Mouse (Mus musculus): ENCODE measurements around the gene Krtap24-1. TPM values are rescaled to one million over a fixed set of nuclear protein-coding genes. Genes with fewer than 3 reads are reported as not detected.
A peak's percentile ranks its signal among the peaks of the same experiment; 100 is the strongest.

Gene Krtap24-1
- polyA plus RNA-seq (2014; fragmentation: Nextera tagmentation; extraction: Ambion mirVana), result not detected in 2 replicates

DNA sequence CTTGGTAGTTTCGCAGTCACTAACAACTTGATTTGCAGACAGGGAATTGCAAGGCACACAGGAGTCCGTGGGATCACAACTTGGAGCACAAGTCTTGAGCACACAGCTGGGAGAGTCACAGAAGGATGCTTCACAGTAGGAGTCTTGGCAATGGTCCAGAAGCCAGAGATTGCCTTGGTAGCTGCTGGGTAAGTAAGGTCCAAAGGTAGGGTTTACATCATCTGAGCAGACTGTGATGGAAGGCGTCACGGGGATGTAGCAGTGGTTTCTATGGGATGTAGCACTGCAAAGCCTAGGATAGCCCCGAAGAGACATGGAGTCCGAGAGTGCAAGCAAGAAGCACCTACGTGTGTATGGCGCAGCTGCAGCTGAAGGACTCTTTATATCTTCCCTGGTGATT lies at the start of gene Krtap24-1:
TSS of gene Krtap24-1 (minus strand) at position 358 of the 400 bp plus-strand sequence.
- H3K4me3 ChIP-seq (ENCODE audit: low read depth, low read length), result no peak within 1 kb of the TSS
- H3K9ac ChIP-seq (replicated peaks; ENCODE audit: low read depth, low read length), result no peak within 1 kb of the TSS
- H3K27ac ChIP-seq (ENCODE audit: low read depth, low read length), result no peak within 1 kb of the TSS
- H3K4me1 ChIP-seq (ENCODE audit: control insufficient read depth, insufficient read depth, low read length), result no peaks in the 10 kb centered on the region
- 87% methylated on average over 8 of the region's 8 CpGs for WGBS
- H3K9me3 ChIP-seq (ENCODE audit: control insufficient read depth, low read length), result no peaks in the 10 kb centered on the region
- H3K4me2 ChIP-seq (ENCODE audit: low read depth, low read length), result no peak within 1 kb of the TSS
- no peak for ATAC-seq (ENCODE audit: low read depth)
- no peaks in the 10 kb centered on the region for H3K36me3 ChIP-seq (ENCODE audit: control insufficient read depth, insufficient read depth, low read length)
- no peaks in the 10 kb centered on the region for H3K27me3 ChIP-seq (ENCODE audit: control insufficient read depth, insufficient read depth, low read length)

DNA sequence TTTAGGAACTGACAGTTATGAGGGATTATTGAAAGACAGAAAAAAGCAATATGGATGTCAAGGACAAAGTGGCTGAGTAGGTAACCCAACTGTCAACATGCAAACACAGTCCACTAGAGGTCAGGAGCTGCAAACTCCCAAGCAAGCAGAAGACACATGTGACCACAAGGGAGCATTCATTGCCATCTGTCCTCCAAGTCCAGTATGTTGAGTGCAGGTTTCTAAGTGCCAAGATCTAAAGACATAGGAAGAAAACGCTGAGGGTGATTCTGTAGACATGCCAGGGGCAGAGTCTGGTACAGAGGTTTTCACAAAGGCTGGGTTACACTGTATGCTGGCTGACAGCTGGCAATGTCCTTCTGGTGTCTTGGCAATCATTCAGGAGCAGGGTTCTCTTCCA lies 45.3 kb upstream of the Krtap24-1 start:
- H3K9me3 ChIP-seq (ENCODE audit: control insufficient read depth, low read length), result no peaks in the 10 kb centered on the region

DNA sequence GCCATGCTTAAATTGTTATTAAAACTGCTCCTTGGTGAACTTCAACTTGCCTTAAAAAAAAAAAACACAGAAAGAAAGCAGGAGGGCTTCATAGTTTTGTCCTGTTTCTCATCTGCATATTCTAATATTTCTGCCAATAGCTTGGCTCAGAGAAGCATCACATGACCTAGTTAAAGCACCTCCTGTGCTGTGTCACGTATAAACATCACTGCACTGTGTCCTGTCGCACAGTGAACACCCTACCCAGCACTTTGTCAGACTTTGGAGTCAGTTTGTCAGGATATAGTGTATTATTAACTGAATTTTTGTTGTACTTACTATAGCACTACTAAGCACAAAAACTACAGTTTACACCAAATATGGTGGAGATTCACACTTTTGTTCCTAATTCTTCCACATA lies 39.9 kb upstream of the Krtap24-1 start:
- Histone ChIP-seq H3K4me3 (ENCODE audit: low read depth, low read length) (no peak overlapping the region), H3K36me3 (ENCODE audit: control insufficient read depth, insufficient read depth, low read length) (no peaks in the 10 kb centered on the region), H3K9ac (replicated peaks; ENCODE audit: low read depth, low read length) (no peak overlapping the region), H3K27ac (ENCODE audit: low read depth, low read length) (no peak overlapping the region), H3K27me3 (ENCODE audit: control insufficient read depth, insufficient read depth, low read length) (no peaks in the 10 kb centered on the region), H3K9me3 (ENCODE audit: control insufficient read depth, low read length) (no peaks in the 10 kb centered on the region), H3K4me1 (ENCODE audit: control insufficient read depth, insufficient read depth, low read length) (no peaks in the 10 kb centered on the region), H3K4me2 (ENCODE audit: low read depth, low read length) (no peak overlapping the region)
- ATAC-seq (ENCODE audit: low read depth), result no peak
- WGBS, result 67% methylated on average over 2 of the region's 2 CpGs

More for the DNA sequence above, 45.3 kb upstream of the Krtap24-1 start:
- no peaks in the 10 kb centered on the region for H3K36me3 ChIP-seq (ENCODE audit: control insufficient read depth, insufficient read depth, low read length)
- no peaks in the 10 kb centered on the region for H3K4me1 ChIP-seq (ENCODE audit: control insufficient read depth, insufficient read depth, low read length)
- H3K4me3 ChIP-seq (ENCODE audit: low read depth, low read length), result no peak overlapping the region
- no peak overlapping the region for H3K4me2 ChIP-seq (ENCODE audit: low read depth, low read length)
- H3K9ac ChIP-seq (replicated peaks; ENCODE audit: low read depth, low read length), result no peak overlapping the region
- peak; percentile 34; the same call in 1 of the 2 replicates for ATAC-seq (ENCODE audit: low read depth)
- no peak overlapping the region for H3K27ac ChIP-seq (ENCODE audit: low read depth, low read length)
- WGBS, result 57% methylated on average over 1 of the region's 1 CpGs
- no peaks in the 10 kb centered on the region for H3K27me3 ChIP-seq (ENCODE audit: control insufficient read depth, insufficient read depth, low read length)

DNA sequence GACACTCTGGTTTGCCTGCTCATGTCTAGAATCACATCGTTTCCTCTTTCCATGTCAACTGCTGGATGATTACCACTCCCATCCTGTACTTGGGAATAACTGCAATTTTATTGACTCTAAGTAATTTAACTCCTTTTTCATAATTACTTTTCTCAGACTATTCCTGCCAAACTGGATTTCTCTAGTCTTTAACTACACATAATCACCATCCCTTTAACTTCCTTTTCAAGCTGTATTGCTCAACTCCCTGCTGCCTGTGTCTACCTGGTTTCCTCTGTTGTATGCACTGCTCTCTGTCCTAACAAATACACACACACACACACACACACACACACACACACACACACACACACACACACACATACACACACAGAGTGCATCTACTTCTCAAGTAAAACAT lies 39.0 kb upstream of the Krtap24-1 start:
- no peak overlapping the region for H3K9ac ChIP-seq (replicated peaks; ENCODE audit: low read depth, low read length)
- 84% methylated on average over 1 of the region's 1 CpGs for WGBS
- no peak for ATAC-seq (ENCODE audit: low read depth)

DNA sequence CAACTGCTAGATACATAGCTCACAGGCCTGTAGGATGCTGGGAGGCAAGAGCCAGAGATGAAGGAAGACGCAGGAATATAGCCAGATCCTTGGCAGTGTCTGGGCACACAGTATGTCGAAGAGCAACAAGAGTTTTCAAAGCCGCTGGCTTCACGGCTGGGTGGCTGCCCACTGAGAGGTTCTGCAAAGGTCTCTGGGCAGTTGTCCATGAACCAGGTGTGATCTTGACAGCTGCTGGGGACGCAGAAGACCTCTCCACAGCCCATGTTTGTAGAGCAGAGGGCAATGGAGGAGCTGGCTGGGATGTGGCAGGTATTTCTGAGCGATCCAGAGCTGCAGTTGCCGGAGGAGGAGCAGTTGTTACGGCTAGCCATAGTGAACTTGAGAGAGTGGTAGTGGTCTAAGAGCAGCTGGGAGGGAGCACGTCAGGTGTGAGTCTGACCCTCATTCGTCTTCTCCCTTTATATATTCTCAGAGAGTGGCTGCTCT lies 35.3 kb upstream of the Krtap24-1 start, which contains the start of gene Krtap26-1:
TSS of gene Krtap26-1 (minus strand) at position 439 of the 489 bp plus-strand sequence.
- no peaks in the 10 kb centered on the region for H3K9me3 ChIP-seq (ENCODE audit: control insufficient read depth, low read length)
- no peaks in the 10 kb centered on the region for H3K27me3 ChIP-seq (ENCODE audit: control insufficient read depth, insufficient read depth, low read length)
- no peaks in the 10 kb centered on the region for H3K36me3 ChIP-seq (ENCODE audit: control insufficient read depth, insufficient read depth, low read length)
- WGBS, result 82% methylated on average over 10 of the region's 10 CpGs
- ATAC-seq (ENCODE audit: low read depth), result no peak
- H3K9ac ChIP-seq (replicated peaks; ENCODE audit: low read depth, low read length), result no peak within 1 kb of the TSS
- H3K4me1 ChIP-seq (ENCODE audit: control insufficient read depth, insufficient read depth, low read length), result no peaks in the 10 kb centered on the region
- no peak within 1 kb of the TSS for H3K4me2 ChIP-seq (ENCODE audit: low read depth, low read length)
- H3K27ac ChIP-seq (ENCODE audit: low read depth, low read length), result no peak within 1 kb of the TSS
- no peak within 1 kb of the TSS for H3K4me3 ChIP-seq (ENCODE audit: low read depth, low read length)

More for the DNA sequence above, 39.0 kb upstream of the Krtap24-1 start:
- Histone ChIP-seq H3K27ac (ENCODE audit: low read depth, low read length) (no peak overlapping the region), H3K4me3 (ENCODE audit: low read depth, low read length) (no peak overlapping the region), H3K27me3 (ENCODE audit: control insufficient read depth, insufficient read depth, low read length) (no peaks in the 10 kb centered on the region), H3K4me2 (ENCODE audit: low read depth, low read length) (no peak overlapping the region), H3K9me3 (ENCODE audit: control insufficient read depth, low read length) (no peaks in the 10 kb centered on the region), H3K4me1 (ENCODE audit: control insufficient read depth, insufficient read depth, low read length) (no peaks in the 10 kb centered on the region), H3K36me3 (ENCODE audit: control insufficient read depth, insufficient read depth, low read length) (no peaks in the 10 kb centered on the region)

DNA sequence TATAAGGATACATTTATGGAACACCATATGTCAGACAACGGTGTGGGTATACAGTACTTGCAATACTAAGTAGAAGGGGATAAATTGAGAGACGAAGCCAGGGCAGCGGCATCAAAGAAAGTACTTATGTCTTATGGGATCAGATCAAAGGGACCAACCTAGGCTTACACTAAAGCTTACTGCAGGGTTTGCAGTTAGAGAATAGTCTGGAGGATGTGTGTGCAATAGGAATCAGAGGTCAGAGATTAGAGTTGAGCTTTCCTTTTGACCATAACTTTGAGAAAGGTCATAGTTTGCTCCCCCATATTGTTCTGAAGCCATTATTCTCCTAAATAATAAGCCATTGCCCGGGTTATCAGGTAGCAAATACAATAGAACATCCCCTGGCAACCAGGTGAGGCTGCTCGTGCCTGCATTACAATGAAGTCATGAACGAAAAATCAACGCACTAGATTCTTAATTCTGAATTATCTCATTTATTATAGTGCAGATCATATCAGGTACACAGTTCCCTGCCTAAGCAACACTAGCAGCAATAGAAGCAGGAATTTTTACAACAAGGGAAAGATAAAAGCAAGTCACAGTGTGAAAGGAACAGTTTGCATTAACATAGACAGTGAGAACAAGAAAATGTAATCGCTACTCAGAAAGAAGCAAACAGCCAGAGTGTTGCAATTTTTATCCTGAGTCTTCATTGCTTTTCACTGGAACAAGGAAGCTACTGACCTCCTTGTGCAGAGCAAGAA lies 34.5 kb upstream of the Krtap24-1 start:
- Histone ChIP-seq H3K4me2 (ENCODE audit: low read depth, low read length) (no peak overlapping the region), H3K9ac (replicated peaks; ENCODE audit: low read depth, low read length) (no peak overlapping the region), H3K27ac (ENCODE audit: low read depth, low read length) (no peak overlapping the region), H3K4me1 (ENCODE audit: control insufficient read depth, insufficient read depth, low read length) (no peaks in the 10 kb centered on the region), H3K9me3 (ENCODE audit: control insufficient read depth, low read length) (no peaks in the 10 kb centered on the region), H3K4me3 (ENCODE audit: low read depth, low read length) (no peak overlapping the region), H3K27me3 (ENCODE audit: control insufficient read depth, insufficient read depth, low read length) (no peaks in the 10 kb centered on the region), H3K36me3 (ENCODE audit: control insufficient read depth, insufficient read depth, low read length) (no peaks in the 10 kb centered on the region)
- ATAC-seq (ENCODE audit: low read depth), result no peak
- WGBS, result 84% methylated on average over 8 of the region's 8 CpGs

DNA sequence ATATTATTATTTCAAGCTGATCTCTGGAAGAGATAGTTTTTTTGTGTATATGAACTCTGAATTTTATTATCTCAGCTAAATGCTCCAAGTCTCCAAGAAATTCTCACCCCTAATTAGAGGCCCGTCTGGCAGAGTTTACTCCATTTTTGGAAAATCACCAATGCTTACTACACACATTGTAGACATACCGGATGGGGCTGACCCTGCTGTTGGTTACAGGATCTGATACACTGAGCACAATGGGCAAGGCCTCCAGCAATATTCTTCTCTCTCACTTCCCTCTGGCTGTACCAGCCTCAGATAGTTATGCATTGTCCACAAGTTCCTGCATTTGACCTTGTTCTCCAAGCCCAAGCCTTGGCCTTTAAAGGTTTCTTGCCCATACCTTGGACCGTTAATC lies 28.0 kb upstream of the Krtap24-1 start:
- H3K4me2 ChIP-seq (ENCODE audit: low read depth, low read length), result no peak overlapping the region
- H3K36me3 ChIP-seq (ENCODE audit: control insufficient read depth, insufficient read depth, low read length), result no peaks in the 10 kb centered on the region
- no peak overlapping the region for H3K27ac ChIP-seq (ENCODE audit: low read depth, low read length)
- WGBS, result 91% methylated on average over 3 of the region's 3 CpGs
- no peaks in the 10 kb centered on the region for H3K9me3 ChIP-seq (ENCODE audit: control insufficient read depth, low read length)
- H3K4me3 ChIP-seq (ENCODE audit: low read depth, low read length), result no peak overlapping the region
- H3K27me3 ChIP-seq (ENCODE audit: control insufficient read depth, insufficient read depth, low read length), result no peaks in the 10 kb centered on the region
- H3K9ac ChIP-seq (replicated peaks; ENCODE audit: low read depth, low read length), result no peak overlapping the region
- no peaks in the 10 kb centered on the region for H3K4me1 ChIP-seq (ENCODE audit: control insufficient read depth, insufficient read depth, low read length)
- no peak for ATAC-seq (ENCODE audit: low read depth)

DNA sequence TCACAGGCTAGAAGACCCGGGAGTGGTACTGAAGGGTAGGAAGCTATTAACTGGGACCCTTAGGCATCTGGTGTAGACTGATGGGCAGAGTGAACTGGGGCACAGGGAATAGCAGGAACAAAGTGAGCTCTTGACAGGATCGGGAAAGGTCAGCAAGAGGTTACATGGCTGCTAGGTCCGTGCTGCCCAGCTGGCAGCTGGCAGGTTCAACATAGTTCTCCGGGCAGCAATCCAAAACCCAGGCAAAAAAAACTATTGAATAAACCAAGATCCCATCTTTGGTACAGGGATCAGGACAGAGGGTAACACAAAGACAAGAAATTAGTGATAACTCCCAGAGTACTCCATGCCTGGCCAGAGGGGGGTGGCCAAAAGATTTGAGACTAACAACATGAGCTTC lies 23.1 kb upstream of the Krtap24-1 start:
- Histone ChIP-seq H3K4me2 (ENCODE audit: low read depth, low read length) (no peak overlapping the region), H3K4me1 (ENCODE audit: control insufficient read depth, insufficient read depth, low read length) (no peaks in the 10 kb centered on the region), H3K4me3 (ENCODE audit: low read depth, low read length) (no peak overlapping the region), H3K36me3 (ENCODE audit: control insufficient read depth, insufficient read depth, low read length) (no peaks in the 10 kb centered on the region), H3K27ac (ENCODE audit: low read depth, low read length) (no peak overlapping the region), H3K9me3 (ENCODE audit: control insufficient read depth, low read length) (no peaks in the 10 kb centered on the region), H3K27me3 (ENCODE audit: control insufficient read depth, insufficient read depth, low read length) (no peaks in the 10 kb centered on the region), H3K9ac (replicated peaks; ENCODE audit: low read depth, low read length) (no peak overlapping the region)
- ATAC-seq (ENCODE audit: low read depth), result peak; percentile 11; the same call in 1 of the 2 replicates
- WGBS, result 39% methylated on average over 4 of the region's 4 CpGs

DNA sequence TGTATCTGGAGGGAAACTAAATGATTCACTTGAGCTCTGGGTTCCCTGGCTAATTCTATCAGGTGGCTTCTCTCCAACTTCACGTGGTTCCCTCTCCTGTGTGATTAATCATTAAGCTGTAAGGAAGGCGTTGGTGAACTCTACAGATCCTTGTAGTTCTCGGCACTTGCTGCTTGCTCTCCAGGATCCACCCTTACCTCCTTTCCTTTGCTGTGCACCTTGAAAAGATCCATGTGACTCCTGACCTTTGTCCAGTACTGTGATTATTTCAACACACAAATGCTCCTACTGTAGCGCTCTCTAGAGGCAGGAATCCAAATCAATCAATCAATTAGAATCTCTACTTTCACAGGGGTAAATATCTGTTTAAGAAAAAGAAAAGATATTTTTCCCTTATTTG lies 19.4 kb upstream of the Krtap24-1 start:
- Histone ChIP-seq H3K27me3 (ENCODE audit: control insufficient read depth, insufficient read depth, low read length) (no peaks in the 10 kb centered on the region), H3K27ac (ENCODE audit: low read depth, low read length) (no peak overlapping the region), H3K4me2 (ENCODE audit: low read depth, low read length) (no peak overlapping the region), H3K9ac (replicated peaks; ENCODE audit: low read depth, low read length) (no peak overlapping the region), H3K4me1 (ENCODE audit: control insufficient read depth, insufficient read depth, low read length) (no peaks in the 10 kb centered on the region), H3K9me3 (ENCODE audit: control insufficient read depth, low read length) (no peaks in the 10 kb centered on the region), H3K36me3 (ENCODE audit: control insufficient read depth, insufficient read depth, low read length) (no peaks in the 10 kb centered on the region), H3K4me3 (ENCODE audit: low read depth, low read length) (no peak overlapping the region)
- WGBS, result 74% methylated on average over 4 of the region's 4 CpGs
- no peak for ATAC-seq (ENCODE audit: low read depth)
